Mouse (Mus musculus): Measurements from ENCODE around the gene Unc13b.
A peak's percentile ranks its signal among the peaks of the same experiment; 100 is the strongest.

- TF ChIP-seq POLR2A (IDR thresholded peaks at IDR 0.05; ENCODE audit: control insufficient read depth, low read depth, low read length) (0 out of 2 replicates have a peak, but pooled peaks have one; percentile 22), CTCF (IDR thresholded peaks at IDR 0.05; ENCODE audit: control insufficient read depth, insufficient read depth, insufficient replicate concordance, low read depth, low read length) (no peak)
Observed at GRCm38 (mm10) chr4:43040114-43040572, 18.6 kb upstream of the Unc13b start.

Measured in testis, adult 2 months (tissue).